Mouse (Mus musculus): ENCODE measurements around the gene Nnmt. TPM values are rescaled to one million over a fixed set of nuclear protein-coding genes. Genes with fewer than 3 reads are reported as not detected.

Gene Nnmt
- polyA plus RNA-seq, 1 experiment from 2014 or later: 1.2 TPM

GRCm38 (mm10) chr9:48638176-48638803, 33.3 kb upstream of the Nnmt start:
- Histone ChIP-seq H3K4me2 (no peak overlapping the region), H3K9ac (ENCODE audit: low read length) (no peak overlapping the region), H3K27ac (ENCODE audit: low read depth, low read length) (no peak overlapping the region), H3K4me3 (ENCODE audit: low read depth, low read length) (no peak overlapping the region), H3K4me1 (ENCODE audit: control insufficient read depth, insufficient read depth, low read length) (no peaks in the 10 kb centered on the region), H3K36me3 (ENCODE audit: control insufficient read depth, insufficient read depth, low read length) (no peaks in the 10 kb centered on the region), H3K27me3 (ENCODE audit: control insufficient read depth, insufficient read depth, low read length) (no peaks in the 10 kb centered on the region; the same call in 1 of the 2 replicates), H3K9me3 (ENCODE audit: control insufficient read depth, low read length) (no peaks in the 10 kb centered on the region)
- ATAC-seq (ENCODE audit: low FRiP score): no peak
- DNase-seq (ENCODE audit: low spot score, missing footprints): peak; percentile 75
- WGBS: 67% methylated on average over 15 of the region's 15 CpGs

DNA sequence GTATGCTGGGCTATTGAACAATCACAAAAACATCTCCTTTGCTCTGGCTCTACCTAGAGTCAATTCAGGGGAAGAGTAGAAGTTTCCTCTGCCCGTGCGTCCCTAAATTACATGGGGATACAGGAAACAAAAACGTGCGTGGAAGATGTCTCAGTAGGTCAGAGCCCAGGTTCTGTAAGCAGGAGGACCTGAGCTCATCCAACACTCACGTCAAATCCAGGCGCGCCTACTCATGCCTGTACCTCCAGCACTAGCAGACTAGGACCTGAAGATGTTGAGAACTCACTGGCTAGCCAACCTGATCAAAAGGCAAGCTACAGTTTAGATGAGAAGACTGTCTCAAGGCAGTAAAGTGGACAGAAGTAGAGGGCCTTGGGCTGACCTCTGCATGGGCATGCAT, 32.2 kb upstream of the Nnmt start:
- peak; percentile 65 for DNase-seq (ENCODE audit: low spot score, missing footprints)
- Histone ChIP-seq H3K4me2 (no peak overlapping the region), H3K36me3 (ENCODE audit: control insufficient read depth, insufficient read depth, low read length) (no peaks in the 10 kb centered on the region), H3K4me3 (ENCODE audit: low read depth, low read length) (no peak overlapping the region), H3K4me1 (ENCODE audit: control insufficient read depth, insufficient read depth, low read length) (no peaks in the 10 kb centered on the region), H3K27ac (ENCODE audit: low read depth, low read length) (no peak overlapping the region), H3K9ac (ENCODE audit: low read length) (no peak overlapping the region), H3K27me3 (ENCODE audit: control insufficient read depth, insufficient read depth, low read length) (no peaks in the 10 kb centered on the region; the same call in 1 of the 2 replicates), H3K9me3 (ENCODE audit: control insufficient read depth, low read length) (no peaks in the 10 kb centered on the region)
- ATAC-seq (ENCODE audit: low FRiP score): no peak
- 90% methylated on average over 7 of the region's 7 CpGs for WGBS

DNA sequence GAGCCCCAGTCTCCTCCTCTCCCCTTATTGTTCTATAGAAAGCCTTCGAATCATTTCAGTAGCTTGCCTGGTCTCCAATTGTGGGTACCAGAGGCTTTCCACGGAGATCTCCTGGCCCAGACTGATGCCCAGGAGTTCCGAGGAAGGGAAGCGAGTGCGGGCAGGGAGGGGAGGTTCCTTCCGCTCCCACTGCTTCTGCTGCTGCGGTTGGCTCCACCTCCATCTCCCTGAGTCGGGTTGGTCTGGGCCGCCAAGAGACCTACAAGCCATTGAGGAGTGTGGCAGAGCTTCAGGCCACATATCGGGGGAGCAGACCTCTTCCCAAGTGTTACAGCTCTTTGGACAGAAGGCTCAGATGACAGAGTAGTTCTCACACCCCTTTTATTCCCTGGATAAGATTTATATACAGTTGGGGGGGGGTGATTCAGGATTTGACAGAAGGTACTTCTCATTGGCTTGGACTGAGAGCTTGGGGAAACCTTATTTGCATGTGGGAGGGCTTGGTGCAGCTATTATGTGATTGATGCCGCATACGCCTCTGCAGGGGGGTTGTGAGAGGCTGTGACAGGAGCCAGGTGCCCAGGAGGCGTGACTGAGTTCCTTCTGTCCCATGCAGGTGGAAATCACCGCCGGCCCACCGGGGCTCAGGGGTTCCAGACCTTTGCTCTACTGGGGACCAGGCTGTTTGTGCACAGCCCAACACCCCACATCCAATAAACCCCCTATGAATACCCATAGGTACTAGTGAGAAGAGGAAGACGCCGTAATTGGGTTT, 30.8 kb upstream of the Nnmt start:
- Histone ChIP-seq H3K4me1 (ENCODE audit: control insufficient read depth, insufficient read depth, low read length) (no peaks in the 10 kb centered on the region), H3K9ac (ENCODE audit: low read length) (no peak overlapping the region), H3K4me3 (ENCODE audit: low read depth, low read length) (no peak overlapping the region), H3K9me3 (ENCODE audit: control insufficient read depth, low read length) (no peaks in the 10 kb centered on the region), H3K4me2 (no peak overlapping the region), H3K36me3 (ENCODE audit: control insufficient read depth, insufficient read depth, low read length) (no peaks in the 10 kb centered on the region), H3K27me3 (ENCODE audit: control insufficient read depth, insufficient read depth, low read length) (no peaks in the 10 kb centered on the region; the same call in 1 of the 2 replicates), H3K27ac (ENCODE audit: low read depth, low read length) (no peak overlapping the region)
- ATAC-seq (ENCODE audit: low FRiP score) (no peak), DNase-seq (ENCODE audit: low spot score, missing footprints) (peak; percentile 75)
- 47% methylated on average over 18 of the region's 18 CpGs for WGBS

- no peak for ATAC-seq (ENCODE audit: low FRiP score)
- Histone ChIP-seq H3K9ac (ENCODE audit: low read length) (no peak overlapping the region), H3K4me2 (no peak overlapping the region), H3K27ac (ENCODE audit: low read depth, low read length) (no peak overlapping the region), H3K36me3 (ENCODE audit: control insufficient read depth, insufficient read depth, low read length) (no peaks in the 10 kb centered on the region), H3K4me1 (ENCODE audit: control insufficient read depth, insufficient read depth, low read length) (no peaks in the 10 kb centered on the region), H3K27me3 (ENCODE audit: control insufficient read depth, insufficient read depth, low read length) (no peaks in the 10 kb centered on the region; the same call in 1 of the 2 replicates), H3K9me3 (ENCODE audit: control insufficient read depth, low read length) (no peaks in the 10 kb centered on the region), H3K4me3 (ENCODE audit: low read depth, low read length) (no peak overlapping the region)
- 85% methylated on average over 6 of the region's 6 CpGs for whole genome bisulfite sequencing
- no peak for DNase-seq (ENCODE audit: low spot score, missing footprints)
These were observed 28.2 kb upstream of the Nnmt start for GRCm38 (mm10) chr9:48633147-48633546.

DNA sequence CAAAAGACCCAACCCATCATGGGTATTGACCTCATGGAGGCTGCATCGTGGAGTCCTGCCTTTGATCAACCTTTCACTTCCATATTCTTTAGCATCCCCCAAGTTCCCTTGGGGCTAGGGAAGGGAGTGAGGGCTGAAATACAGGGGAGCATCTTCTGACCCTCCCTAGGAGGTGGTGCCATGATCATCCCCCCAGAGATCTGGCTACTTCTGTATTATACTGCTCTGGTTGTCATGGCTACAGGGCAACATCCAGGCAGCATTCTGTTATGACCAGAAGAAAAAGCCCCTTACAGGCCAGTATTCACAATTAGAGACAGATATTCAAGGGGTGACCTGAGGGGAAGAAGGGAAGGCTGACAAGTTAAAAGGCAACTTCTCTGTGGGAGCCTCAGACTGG, 14.3 kb upstream of the Nnmt start:
- Histone ChIP-seq H3K36me3 (ENCODE audit: control insufficient read depth, insufficient read depth, low read length) (no peaks in the 10 kb centered on the region), H3K27me3 (ENCODE audit: control insufficient read depth, insufficient read depth, low read length) (no peaks in the 10 kb centered on the region), H3K4me1 (ENCODE audit: control insufficient read depth, insufficient read depth, low read length) (peaks cover 5% of the 10 kb centered on the region), H3K9me3 (ENCODE audit: control insufficient read depth, low read length) (no peaks in the 10 kb centered on the region), H3K9ac (ENCODE audit: low read length) (no peak overlapping the region), H3K27ac (ENCODE audit: low read depth, low read length) (no peak overlapping the region), H3K4me2 (no peak overlapping the region), H3K4me3 (ENCODE audit: low read depth, low read length) (no peak overlapping the region)
- ATAC-seq (ENCODE audit: low FRiP score) (no peak), DNase-seq (ENCODE audit: low spot score, missing footprints) (no peak)
- WGBS: 70% methylated on average over 1 of the region's 1 CpGs

DNA sequence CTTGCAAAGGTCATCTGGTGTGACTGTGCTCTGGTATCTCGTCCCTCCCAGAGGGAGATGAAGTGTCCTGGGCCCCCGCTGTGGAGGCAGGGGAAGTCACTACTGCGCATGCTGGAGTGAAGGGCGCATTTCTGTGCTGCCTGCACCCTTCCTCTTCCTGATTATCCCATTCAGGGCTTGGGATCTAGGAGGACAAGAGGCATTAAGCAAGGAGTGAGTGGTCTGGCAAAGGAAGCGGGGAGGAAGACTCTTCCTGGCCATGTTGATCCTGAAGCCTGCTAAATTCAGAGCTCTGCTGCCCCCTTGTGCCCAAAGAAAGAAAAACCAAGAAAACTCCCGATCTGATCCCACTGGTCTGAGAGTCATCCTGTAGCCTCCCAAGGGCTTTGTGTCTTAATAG, 13.6 kb upstream of the Nnmt start:
- H3K27ac ChIP-seq (ENCODE audit: low read depth, low read length): no peak overlapping the region
- ATAC-seq (ENCODE audit: low FRiP score): 0 out of 2 replicates have a peak, but pooled peaks have one; percentile 48

GRCm38 (mm10) chr9:48618111-48618510, 13.2 kb upstream of the Nnmt start:
- no peak for DNase-seq (ENCODE audit: low spot score, missing footprints)
- Histone ChIP-seq H3K4me2 (no peak overlapping the region), H3K4me1 (ENCODE audit: control insufficient read depth, insufficient read depth, low read length) (peaks cover 5% of the 10 kb centered on the region), H3K36me3 (ENCODE audit: control insufficient read depth, insufficient read depth, low read length) (no peaks in the 10 kb centered on the region), H3K4me3 (ENCODE audit: low read depth, low read length) (no peak overlapping the region), H3K9me3 (ENCODE audit: control insufficient read depth, low read length) (no peaks in the 10 kb centered on the region), H3K27me3 (ENCODE audit: control insufficient read depth, insufficient read depth, low read length) (no peaks in the 10 kb centered on the region), H3K27ac (ENCODE audit: low read depth, low read length) (no peak overlapping the region), H3K9ac (ENCODE audit: low read length) (no peak overlapping the region)
- WGBS: 82% methylated on average over 8 of the region's 8 CpGs
- 0 out of 2 replicates have a peak, but pooled peaks have one; percentile 2 for ATAC-seq (ENCODE audit: low FRiP score)

More for the DNA sequence above, 13.6 kb upstream of the Nnmt start:
- DNase-seq (ENCODE audit: low spot score, missing footprints): peak; percentile 99
- Histone ChIP-seq H3K4me2 (peak overlapping the region; percentile 20; the same call in 1 of the 2 replicates), H3K4me1 (ENCODE audit: control insufficient read depth, insufficient read depth, low read length) (peaks cover 5% of the 10 kb centered on the region), H3K27me3 (ENCODE audit: control insufficient read depth, insufficient read depth, low read length) (no peaks in the 10 kb centered on the region), H3K36me3 (ENCODE audit: control insufficient read depth, insufficient read depth, low read length) (no peaks in the 10 kb centered on the region), H3K9ac (ENCODE audit: low read length) (peak overlapping the region; percentile 44), H3K9me3 (ENCODE audit: control insufficient read depth, low read length) (no peaks in the 10 kb centered on the region), H3K4me3 (ENCODE audit: low read depth, low read length) (no peak overlapping the region)
- 28% methylated on average over 6 of the region's 6 CpGs for WGBS

DNA sequence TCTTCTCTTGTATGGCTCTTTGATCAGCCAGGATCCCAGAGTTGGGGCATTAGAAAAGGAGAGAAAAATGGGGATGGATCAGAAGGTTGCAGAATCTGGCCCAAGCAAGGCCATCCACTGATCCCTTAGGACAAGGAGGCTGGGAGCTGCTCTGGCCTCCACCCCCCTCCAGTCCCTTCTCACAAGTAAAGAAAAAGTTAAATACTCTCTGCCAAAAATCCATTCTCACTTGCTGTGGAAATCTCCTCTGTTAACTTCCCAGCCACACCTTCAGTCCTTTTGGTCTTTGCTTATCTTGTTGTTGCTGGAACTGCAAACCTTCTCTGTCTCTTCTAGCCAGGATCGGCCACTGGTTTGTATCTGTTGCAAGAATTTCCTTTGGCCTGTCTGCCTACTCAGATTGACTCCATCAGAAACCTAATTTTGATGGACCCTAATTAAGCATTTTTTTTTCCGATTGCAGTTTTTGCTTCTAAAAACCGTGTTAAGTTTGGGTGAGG, 12.6 kb upstream of the Nnmt start:
- DNase-seq (ENCODE audit: low spot score, missing footprints) (no peak), ATAC-seq (ENCODE audit: low FRiP score) (no peak)
- Histone ChIP-seq H3K9ac (ENCODE audit: low read length) (no peak overlapping the region), H3K4me3 (ENCODE audit: low read depth, low read length) (no peak overlapping the region), H3K27ac (ENCODE audit: low read depth, low read length) (no peak overlapping the region), H3K4me2 (no peak overlapping the region), H3K4me1 (ENCODE audit: control insufficient read depth, insufficient read depth, low read length) (peaks cover 5% of the 10 kb centered on the region), H3K27me3 (ENCODE audit: control insufficient read depth, insufficient read depth, low read length) (no peaks in the 10 kb centered on the region), H3K36me3 (ENCODE audit: control insufficient read depth, insufficient read depth, low read length) (no peaks in the 10 kb centered on the region), H3K9me3 (ENCODE audit: control insufficient read depth, low read length) (no peaks in the 10 kb centered on the region)
- 87% methylated on average over 3 of the region's 3 CpGs for WGBS

- Histone ChIP-seq H3K36me3 (ENCODE audit: control insufficient read depth, insufficient read depth, low read length) (no peaks in the 10 kb centered on the region), H3K9ac (ENCODE audit: low read length) (no peak overlapping the region), H3K4me3 (ENCODE audit: low read depth, low read length) (no peak overlapping the region), H3K4me2 (no peak overlapping the region), H3K9me3 (ENCODE audit: control insufficient read depth, low read length) (no peaks in the 10 kb centered on the region), H3K4me1 (ENCODE audit: control insufficient read depth, insufficient read depth, low read length) (no peaks in the 10 kb centered on the region), H3K27ac (ENCODE audit: low read depth, low read length) (no peak overlapping the region), H3K27me3 (ENCODE audit: control insufficient read depth, insufficient read depth, low read length) (no peaks in the 10 kb centered on the region)
- WGBS: 84% methylated on average over 4 of the region's 4 CpGs
- ATAC-seq (ENCODE audit: low FRiP score) (no peak), DNase-seq (ENCODE audit: low spot score, missing footprints) (no peak)
These were observed 8.3 kb upstream of the Nnmt start for GRCm38 (mm10) chr9:48613221-48613620.

Data from midbrain, embryonic 11.5 days (tissue).